Mouse (Mus musculus): ENCODE data around the gene Gba2.
A peak's percentile ranks its signal among the peaks of the same experiment; 100 is the strongest.
"Not testable (repeated sequence)": the region's sequence is repeated elsewhere in the genome, so short reads cannot be mapped to it uniquely, and the experiment has no call there.

Gene Gba2

DNA sequence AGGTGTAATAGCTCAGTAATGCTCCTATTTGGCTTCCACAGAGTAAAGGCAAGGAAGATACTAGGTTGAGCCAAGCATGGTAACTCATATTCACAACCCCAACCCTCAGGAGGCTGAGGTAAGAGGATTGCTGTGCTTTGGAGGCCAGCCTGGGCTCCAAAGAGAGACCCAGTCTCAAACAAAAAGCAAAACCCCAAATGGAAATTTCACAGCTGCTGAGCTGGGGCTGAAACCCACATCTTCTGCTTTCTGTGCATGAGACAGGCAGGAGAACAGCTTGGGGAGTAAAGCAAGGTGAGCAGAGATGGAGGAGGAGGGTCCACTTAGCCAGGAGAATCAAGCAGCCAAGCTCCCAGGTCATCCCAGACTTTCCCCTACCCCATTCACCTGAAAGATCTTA, 24.8 kb downstream of the Gba2 start:
- DNase-seq (ENCODE audit: low spot score in 2 of 2), result no peak

DNA sequence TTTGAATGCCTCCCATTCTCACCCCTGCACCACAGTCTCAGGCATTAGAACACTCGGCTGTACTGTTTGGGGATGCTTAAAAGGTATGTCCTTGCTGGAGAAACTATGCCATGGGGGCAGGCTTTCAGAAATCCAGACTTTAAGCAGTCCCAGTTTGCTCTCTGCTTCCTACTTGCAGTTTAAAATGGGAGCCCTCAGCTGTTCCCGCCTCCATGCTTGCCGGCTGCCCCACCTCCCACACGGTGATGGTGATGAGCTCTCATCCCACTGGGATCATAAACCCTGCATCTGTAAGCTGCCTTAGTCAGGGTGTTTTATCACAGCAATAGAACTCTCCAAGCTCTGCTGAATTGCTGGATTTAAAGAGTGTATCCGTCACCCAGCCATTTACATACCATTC, 26.2 kb downstream of the Gba2 start:
- no peak for DNase-seq (ENCODE audit: low spot score in 2 of 2)

DNA sequence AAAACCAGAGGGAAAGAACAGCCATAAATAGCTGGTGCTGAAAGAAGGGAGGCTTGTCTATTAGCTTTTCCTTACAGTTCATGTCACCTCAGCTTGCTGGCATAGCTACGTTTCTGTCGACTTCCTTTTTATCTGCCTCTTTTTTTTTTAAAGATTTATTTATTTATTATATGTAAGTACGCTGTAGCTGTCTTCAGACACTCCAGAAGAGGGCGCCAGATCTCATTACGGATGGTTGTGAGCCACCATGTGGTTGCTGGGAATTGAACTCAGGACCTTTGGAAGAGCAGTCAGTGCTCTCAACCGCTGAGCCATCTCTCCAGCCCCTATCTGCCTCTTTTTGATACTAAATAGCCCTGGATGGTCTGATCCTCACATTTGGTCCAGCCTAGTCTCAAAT, 26.8 kb downstream of the Gba2 start:
- not testable (repeated sequence) for DNase-seq (ENCODE audit: low spot score in 2 of 2)

DNA sequence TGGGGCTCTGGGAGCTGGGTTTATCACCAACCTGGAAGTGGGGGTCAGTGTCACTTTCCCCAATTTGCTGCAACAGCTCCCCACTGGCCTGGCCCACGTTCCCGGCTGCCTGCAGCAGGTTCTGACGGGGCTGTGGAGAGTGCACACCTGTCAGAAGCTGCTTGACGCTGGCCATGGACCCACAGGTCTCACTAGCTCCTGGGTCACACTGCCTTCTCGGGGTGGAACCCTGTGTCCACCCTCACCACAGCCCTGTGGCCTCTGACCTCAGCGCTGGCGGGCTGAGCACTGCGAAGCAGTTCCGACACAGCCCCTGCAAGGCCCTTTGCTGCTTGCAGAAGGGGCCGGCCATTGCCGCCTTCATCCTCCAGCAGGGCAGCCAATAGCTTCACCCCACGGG, 29.6 kb downstream of the Gba2 start:
- DNase-seq (ENCODE audit: low spot score in 2 of 2), result no peak

DNA sequence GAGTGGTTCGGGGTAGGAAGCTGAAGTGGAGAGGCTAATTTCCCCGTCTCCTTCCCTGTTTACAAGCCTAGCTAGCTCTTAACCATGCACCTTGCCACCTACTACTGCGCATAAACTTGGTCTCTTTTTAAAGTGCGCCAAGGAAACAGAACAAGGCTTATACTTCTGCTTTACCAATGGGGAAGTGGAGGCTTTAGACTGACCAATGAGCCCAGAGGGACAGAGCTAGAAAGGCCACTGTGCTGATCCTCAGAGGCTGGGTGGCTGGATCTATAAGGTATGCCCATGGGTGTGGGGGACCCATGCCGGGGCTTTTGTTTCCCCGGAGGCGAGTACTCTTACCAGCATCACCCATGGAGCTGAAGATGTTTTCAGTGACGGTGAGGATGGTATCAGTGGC, 31.5 kb downstream of the Gba2 start:
- no peak for DNase-seq (ENCODE audit: low spot score in 2 of 2)

DNA sequence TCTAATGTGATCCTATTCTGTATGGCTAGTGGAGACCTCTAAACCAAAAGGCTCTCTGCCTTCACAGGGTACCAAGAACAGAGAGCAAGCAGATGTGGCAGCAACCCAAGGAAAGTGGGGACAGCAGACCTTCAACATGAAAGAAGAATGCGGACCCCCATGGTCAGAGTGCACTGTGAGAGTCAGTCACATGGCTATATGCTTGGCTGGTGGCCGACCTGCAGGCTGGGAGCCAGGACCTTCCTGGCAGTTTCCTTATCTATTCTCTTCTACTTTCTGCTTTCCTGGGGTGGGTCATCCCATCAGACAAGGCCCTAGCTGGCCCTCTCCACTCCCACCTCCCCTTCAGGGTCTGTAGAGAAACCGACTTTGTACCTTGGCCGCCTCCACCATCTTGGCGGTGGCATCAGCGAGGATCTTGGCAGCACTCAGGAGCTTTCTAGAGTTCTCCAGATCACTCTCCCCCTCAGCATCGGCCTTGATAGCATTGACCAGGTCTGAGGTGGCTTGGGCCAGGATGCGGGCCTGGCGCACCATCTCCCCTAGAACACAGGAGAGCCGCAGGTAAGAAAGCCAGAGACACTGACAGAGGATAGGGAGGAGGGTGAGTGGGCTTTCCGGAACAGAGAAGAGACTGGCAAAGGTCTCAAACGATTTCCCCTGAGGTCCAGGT, 32.2 kb downstream of the Gba2 start:
- no peak for DNase-seq (ENCODE audit: low spot score in 2 of 2)

DNA sequence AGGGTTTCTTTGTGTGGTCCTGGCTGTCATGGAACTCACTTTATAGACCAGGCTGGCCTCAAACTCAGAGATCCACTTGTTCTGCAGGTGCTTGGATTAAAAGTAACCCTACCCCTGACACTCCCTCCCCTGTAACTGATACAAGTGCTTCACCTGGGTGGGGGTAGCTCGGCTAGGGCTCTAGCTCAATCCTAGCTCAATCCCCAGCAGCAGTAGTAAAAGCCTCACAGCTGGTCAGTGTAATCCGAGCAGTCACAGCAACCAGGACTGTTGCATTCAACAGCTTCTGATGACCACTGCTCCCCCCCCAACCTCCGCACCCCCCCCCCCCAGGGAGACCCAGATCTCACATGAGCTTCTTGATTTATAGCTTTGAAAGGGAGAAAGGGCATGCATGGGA, 36.6 kb downstream of the Gba2 start:
- DNase-seq (ENCODE audit: low spot score in 2 of 2), result no peak

DNA sequence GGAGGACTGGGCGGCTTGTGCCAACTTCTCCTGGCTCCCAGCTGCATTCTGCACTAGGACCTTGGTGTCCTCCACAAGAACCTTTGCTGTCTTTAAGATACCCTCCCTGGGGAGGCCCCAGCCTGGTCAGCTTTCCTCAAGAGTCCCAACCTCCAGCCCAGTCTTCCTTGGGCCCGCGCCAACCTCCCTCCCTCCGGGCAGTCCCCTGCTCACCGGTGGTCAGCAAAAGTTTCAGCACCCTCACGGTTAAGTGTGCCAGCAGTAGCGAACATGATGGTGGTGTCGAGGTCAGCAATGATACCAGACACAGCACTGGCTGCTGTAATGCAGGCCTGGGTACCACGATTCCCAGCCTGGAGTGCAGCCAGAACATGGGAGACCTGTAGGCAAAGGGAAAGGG, 42.6 kb downstream of the Gba2 start:
- no peak for DNase-seq (ENCODE audit: low spot score in 2 of 2)

DNA sequence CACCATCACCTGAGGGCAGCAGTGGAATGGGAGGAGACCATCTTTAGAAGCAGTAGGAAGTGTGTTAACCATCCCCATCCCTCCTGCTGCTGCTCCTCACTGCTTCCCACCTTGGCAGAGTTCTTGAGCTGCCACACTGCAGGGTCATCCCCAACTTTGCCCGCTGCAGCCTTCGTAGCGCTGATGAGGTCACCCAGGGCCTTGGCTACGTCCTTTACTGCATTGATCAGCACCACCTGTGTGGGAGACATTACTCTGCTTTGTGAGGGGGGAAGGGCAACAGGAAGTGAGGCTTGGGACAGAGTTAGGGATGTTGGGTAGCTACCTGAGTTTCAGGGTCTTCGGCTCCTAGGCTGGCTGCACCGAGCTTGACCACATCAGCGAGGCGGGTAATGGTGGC, 43.0 kb downstream of the Gba2 start:
- no peak for DNase-seq (ENCODE audit: low spot score in 2 of 2)

DNA sequence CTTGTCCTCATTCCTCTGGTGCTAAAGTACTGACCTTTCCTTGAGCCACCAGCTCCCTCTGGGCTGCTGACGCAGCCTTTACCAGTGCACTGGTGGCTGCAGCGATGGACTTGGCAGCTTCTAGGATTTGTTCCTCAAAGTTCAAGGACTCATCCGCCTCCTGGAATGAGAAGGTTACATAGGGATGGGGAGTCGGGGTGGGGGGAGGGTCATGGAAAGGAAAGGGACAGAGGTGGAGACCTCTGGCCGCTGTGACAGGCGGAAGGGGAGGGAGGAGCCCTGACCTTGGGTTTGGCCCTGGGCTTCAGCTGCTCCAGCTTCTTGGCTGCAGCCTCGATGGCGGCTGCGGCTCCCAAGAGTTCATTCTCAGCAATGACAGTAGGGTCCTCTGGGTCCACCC, 45.4 kb downstream of the Gba2 start:
- DNase-seq (ENCODE audit: low spot score in 2 of 2), result no peak

DNA sequence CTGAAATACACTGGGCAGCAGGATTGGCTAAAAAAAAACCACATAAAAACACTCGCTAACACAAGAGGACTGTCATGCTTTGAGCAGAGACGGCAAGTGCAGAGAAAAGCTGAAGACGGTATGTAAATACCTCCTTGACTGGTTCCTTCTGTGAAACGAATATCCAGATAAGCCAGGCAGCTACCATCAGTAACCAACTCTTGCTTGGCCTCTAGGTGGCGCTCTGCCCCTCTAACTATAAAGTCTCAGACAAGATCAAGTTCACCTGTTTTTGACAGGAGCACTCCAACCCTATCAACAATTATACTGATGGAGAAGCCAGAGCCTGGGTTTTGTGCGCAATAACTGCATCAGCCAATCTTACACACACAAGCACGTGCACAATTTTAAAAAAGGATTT, 48.1 kb downstream of the Gba2 start:
- DNase-seq (ENCODE audit: low spot score in 2 of 2), result peak; percentile 50 to 83

DNA sequence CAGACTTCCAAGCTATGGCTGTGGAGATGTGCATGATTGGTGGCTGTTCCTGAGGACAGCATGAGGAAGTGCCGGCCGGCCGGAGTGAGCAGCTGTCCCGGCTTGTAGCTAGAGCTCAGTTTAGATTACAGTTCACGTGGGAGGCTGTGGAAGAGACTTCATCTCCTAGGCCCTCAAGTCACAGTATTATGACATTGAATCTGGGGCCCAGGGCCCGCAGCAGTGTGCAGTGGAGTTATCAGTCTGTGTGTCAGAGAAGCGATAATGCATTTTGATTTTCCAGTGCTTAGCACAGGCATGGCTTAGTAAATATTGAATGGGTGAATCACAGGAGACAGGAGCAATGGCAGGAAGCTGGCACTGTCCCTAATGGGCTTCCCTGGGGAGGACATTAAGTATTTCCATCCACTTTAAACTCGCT, 48.6 kb downstream of the Gba2 start:
- DNase-seq (ENCODE audit: low spot score in 2 of 2), result no peak

DNA sequence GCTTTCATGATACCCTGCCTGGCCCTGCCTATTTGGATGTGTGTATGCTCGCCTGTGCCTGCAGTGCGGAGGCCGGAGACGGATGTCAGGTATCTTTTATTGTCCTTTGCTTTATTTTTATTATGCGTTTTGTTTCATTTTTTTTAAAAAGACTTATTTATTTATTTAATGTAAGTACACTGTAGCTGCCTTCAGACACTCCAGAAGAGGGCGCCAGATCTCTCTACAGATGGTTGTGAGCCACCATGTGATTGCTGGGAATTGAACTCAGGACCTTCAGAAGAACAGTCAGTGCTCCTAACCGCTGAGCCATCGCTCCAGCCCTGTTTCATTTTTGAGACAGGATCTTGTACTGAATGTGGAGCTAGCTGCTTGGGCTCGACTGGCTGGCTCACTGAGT, 50.2 kb downstream of the Gba2 start:
- peak in 1 of 2 experiments; percentile 48 for DNase-seq (ENCODE audit: low spot score in 2 of 2)

DNA sequence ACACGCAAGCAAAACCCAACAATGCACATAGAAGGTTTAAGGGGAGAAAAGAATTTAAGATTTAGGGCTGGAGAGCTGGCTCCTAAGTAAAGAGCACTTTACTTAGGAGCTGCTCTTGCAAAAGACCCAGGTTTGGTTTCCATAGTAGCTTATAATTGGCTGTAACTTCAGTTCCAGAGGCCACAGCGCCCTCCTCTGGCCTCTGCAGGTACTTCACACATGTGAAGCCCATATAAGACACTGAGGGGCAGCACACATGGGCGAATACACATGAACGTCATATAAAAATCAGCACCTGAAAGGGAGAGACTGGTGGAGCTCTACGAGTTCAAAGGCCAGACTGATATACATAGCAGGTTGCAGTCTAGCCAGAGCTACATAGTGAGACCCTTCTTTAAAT, 50.8 kb downstream of the Gba2 start:
- no peak for DNase-seq (ENCODE audit: low spot score in 2 of 2)

DNA sequence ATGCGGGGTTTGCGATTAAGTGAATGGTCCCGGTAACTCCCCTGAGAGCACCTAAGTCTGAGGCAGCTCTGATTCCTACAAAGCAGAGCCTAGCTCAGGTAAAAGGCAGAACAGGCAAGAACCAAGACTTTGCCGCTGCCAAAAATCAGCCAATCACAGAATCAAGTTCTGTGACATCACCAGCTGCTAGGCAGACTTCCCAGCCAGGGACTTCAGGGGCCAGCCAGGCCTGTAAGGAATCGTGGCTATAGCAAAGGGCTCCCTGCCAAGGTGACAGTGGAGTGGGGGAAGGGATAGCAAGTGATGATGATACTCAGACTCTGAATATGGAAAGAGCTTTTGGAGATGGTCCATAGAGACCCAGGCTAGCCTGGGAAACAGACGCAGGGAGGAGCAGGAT, 58.7 kb downstream of the Gba2 start:
- peak; percentile 64 to 86 for DNase-seq (ENCODE audit: low spot score in 2 of 2)

DNA sequence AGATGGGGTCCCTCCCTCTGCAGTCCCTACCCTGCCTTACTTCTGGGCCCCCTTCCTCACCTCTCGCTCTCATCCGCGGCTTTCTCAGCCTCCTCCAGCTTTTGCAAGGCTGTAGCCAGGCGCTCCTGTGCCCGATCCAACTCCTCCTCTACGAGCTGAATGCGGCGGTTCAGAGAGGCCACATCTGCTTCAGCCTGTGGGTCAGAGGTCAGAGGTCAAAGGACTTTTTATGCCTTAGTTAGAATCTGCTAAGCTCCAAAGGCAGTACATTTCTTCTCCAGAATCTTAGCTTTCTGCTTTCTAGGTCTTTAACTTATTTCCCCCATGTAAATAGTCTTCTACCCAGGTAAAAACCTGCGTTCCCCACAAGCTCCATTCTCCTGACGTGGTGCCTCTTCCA, 59.1 kb downstream of the Gba2 start:
- no peak for DNase-seq (ENCODE audit: low spot score in 2 of 2)

Data from thymus, postnatal 10 days (tissue).